Mouse (Mus musculus): ENCODE data around the gene Gphb5. TPM values are rescaled to one million over a fixed set of nuclear protein-coding genes. Genes with fewer than 3 reads are reported as not detected.

Gphb5 gene
- total and polyA plus RNA-seq, 2 experiments from 2014 or later: not detected

DNA sequence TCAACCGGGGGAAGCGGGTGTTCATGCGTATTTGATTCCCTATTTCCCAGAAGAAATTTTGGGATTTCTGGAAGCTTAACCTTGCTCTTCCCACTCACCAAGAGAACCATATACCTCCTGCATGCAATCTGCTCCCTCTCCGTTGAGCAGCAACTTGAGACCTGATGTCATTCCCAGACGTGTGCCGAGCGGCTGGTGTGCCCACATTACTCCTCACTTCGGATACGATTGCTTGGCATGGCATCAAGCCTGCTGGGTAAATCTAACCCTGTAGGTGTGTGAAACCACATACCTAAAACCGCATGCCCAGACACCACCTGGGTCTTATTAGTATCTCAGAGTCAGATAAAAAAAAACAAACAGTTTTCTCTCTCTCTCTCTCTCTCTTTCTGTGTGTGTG, 42.1 kb downstream of the Gphb5 start:
- ATAC-seq (ENCODE audit: low FRiP score): no peak
- 90% methylated on average over 10 of the region's 10 CpGs for WGBS

GRCm38 (mm10) chr12:75369418-75369851, 47.1 kb downstream of the Gphb5 start:
- TF ChIP-seq CTCF (IDR thresholded peaks at IDR 0.05): no peak
- Histone ChIP-seq H3K4me3 (ENCODE audit: low read depth, low read length) (no peak overlapping the region), H3K27ac (ENCODE audit: low read depth, low read length) (no peak overlapping the region), H3K27me3 (ENCODE audit: insufficient read depth, low read length) (no peaks in the 10 kb centered on the region), H3K9me3 (ENCODE audit: low read length) (no peaks in the 10 kb centered on the region), H3K4me1 (ENCODE audit: insufficient read depth, low read length) (no peaks in the 10 kb centered on the region), H3K9ac (replicated peaks; ENCODE audit: low read length, poor library complexity, severe bottlenecking) (no peak overlapping the region), H3K36me3 (ENCODE audit: insufficient read depth, low read length) (no peaks in the 10 kb centered on the region), H3K4me2 (ENCODE audit: low read depth, low read length, poor library complexity, severe bottlenecking) (no peak overlapping the region)
- DNase-seq (ENCODE audit: low spot score): no peak
- ATAC-seq (ENCODE audit: low FRiP score): no peak
- 80% methylated on average over 2 of the region's 2 CpGs for WGBS

More for the DNA sequence above, 42.1 kb downstream of the Gphb5 start:
- no peak for DNase-seq (ENCODE audit: low spot score)
- H3K4me3 ChIP-seq (ENCODE audit: low read depth, low read length): no peak overlapping the region
- no peaks in the 10 kb centered on the region for H3K27me3 ChIP-seq (ENCODE audit: insufficient read depth, low read length)
- no peak overlapping the region for H3K27ac ChIP-seq (ENCODE audit: low read depth, low read length)
- H3K9me3 ChIP-seq (ENCODE audit: low read length): no peaks in the 10 kb centered on the region
- no peak overlapping the region for H3K4me2 ChIP-seq (ENCODE audit: low read depth, low read length, poor library complexity, severe bottlenecking)
- no peak for TF ChIP-seq CTCF (IDR thresholded peaks at IDR 0.05)
- H3K36me3 ChIP-seq (ENCODE audit: insufficient read depth, low read length): no peaks in the 10 kb centered on the region
- no peaks in the 10 kb centered on the region for H3K4me1 ChIP-seq (ENCODE audit: insufficient read depth, low read length)
- H3K9ac ChIP-seq (replicated peaks; ENCODE audit: low read length, poor library complexity, severe bottlenecking): no peak overlapping the region

DNA sequence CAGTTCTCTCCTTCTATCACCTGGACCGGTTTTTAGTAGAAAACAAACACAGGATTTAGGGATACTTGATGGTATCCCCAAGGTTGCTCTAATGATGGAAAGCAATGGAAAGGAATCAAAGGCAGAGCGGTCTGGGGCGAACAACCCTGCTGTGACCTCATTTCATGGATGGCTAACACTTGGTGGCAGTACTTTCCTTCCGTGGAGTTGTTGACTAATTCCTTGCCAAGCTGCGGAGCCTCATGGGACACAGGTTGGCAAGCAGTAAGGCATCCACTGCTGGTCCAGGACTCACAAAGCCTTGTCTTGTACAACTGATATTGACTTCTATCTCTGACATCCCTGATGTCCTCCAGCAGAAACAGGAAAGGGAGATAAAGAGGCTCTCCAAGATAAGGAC, 48.1 kb downstream of the Gphb5 start:
- 58% methylated on average over 5 of the region's 5 CpGs for WGBS
- Histone ChIP-seq H3K36me3 (ENCODE audit: insufficient read depth, low read length) (no peaks in the 10 kb centered on the region), H3K4me3 (ENCODE audit: low read depth, low read length) (no peak overlapping the region), H3K27me3 (ENCODE audit: insufficient read depth, low read length) (no peaks in the 10 kb centered on the region), H3K4me2 (ENCODE audit: low read depth, low read length, poor library complexity, severe bottlenecking) (no peak overlapping the region), H3K9ac (replicated peaks; ENCODE audit: low read length, poor library complexity, severe bottlenecking) (no peak overlapping the region), H3K9me3 (ENCODE audit: low read length) (no peaks in the 10 kb centered on the region), H3K4me1 (ENCODE audit: insufficient read depth, low read length) (no peaks in the 10 kb centered on the region), H3K27ac (ENCODE audit: low read depth, low read length) (no peak overlapping the region)
- TF ChIP-seq CTCF (IDR thresholded peaks at IDR 0.05): no peak
- DNase-seq (ENCODE audit: low spot score) (peak; percentile 71), ATAC-seq (ENCODE audit: low FRiP score) (no peak)

DNA sequence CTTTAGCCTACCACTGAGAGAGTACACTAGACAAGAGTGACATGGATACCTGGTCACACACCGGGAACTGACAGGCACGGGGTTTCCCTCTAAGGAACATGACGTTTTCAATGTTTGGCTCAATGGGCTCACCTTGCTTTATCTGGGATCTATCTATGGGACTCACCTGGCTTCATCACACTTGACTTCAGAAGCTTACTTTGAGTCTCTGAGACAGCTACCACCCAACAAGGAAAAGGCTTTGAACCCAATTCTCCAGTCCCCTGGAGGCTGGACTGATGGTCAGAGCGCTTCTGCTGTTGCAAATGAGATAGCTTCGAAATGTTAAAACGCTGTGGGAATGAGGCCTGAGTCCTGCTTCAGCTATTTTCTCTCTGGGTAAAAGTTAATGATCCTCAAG, 49.2 kb downstream of the Gphb5 start:
- DNase-seq (ENCODE audit: low spot score) (no peak), ATAC-seq (ENCODE audit: low FRiP score) (no peak)
- WGBS: 93% methylated on average over 6 of the region's 6 CpGs

DNA sequence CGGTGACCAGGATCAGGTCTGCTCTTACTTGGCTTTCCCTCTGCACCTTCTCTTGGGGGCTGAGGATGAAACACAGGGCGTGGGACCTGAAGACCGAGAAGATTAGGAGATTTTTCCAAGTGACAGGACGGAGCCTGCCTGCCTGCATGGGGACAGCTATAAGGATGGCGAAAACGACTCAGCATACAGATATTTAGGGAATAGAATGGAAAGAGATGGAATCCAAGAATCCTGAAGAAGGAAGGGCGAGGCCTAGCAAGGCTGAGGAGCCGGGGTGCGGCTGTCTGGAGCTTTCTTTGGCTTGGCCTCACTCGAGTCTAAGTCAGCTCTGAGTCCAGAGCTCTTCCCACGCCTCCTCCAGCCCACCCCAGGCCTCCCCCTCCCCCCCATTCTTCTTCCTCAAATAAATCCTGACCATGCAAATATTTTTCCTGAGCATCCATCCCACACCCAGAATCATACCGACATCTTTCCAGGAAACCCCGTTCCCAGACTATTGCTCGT, 50.9 kb downstream of the Gphb5 start:
- DNase-seq (ENCODE audit: low spot score): no peak

More for the DNA sequence above, 49.2 kb downstream of the Gphb5 start:
- Histone ChIP-seq H3K9me3 (ENCODE audit: low read length) (no peaks in the 10 kb centered on the region), H3K4me3 (ENCODE audit: low read depth, low read length) (no peak overlapping the region), H3K36me3 (ENCODE audit: insufficient read depth, low read length) (no peaks in the 10 kb centered on the region), H3K4me1 (ENCODE audit: insufficient read depth, low read length) (no peaks in the 10 kb centered on the region), H3K27ac (ENCODE audit: low read depth, low read length) (no peak overlapping the region), H3K9ac (replicated peaks; ENCODE audit: low read length, poor library complexity, severe bottlenecking) (no peak overlapping the region), H3K4me2 (ENCODE audit: low read depth, low read length, poor library complexity, severe bottlenecking) (no peak overlapping the region), H3K27me3 (ENCODE audit: insufficient read depth, low read length) (no peaks in the 10 kb centered on the region)
- no peak for TF ChIP-seq CTCF (IDR thresholded peaks at IDR 0.05)

GRCm38 (mm10) chr12:75364416-75364815, 52.2 kb downstream of the Gphb5 start:
- ATAC-seq (ENCODE audit: low FRiP score) (no peak), DNase-seq (ENCODE audit: low spot score) (no peak)
- Histone ChIP-seq H3K9me3 (ENCODE audit: low read length) (no peaks in the 10 kb centered on the region), H3K27me3 (ENCODE audit: insufficient read depth, low read length) (no peaks in the 10 kb centered on the region), H3K36me3 (ENCODE audit: insufficient read depth, low read length) (no peaks in the 10 kb centered on the region), H3K4me1 (ENCODE audit: insufficient read depth, low read length) (no peaks in the 10 kb centered on the region), H3K4me2 (ENCODE audit: low read depth, low read length, poor library complexity, severe bottlenecking) (no peak overlapping the region), H3K9ac (replicated peaks; ENCODE audit: low read length, poor library complexity, severe bottlenecking) (no peak overlapping the region), H3K4me3 (ENCODE audit: low read depth, low read length) (no peak overlapping the region), H3K27ac (ENCODE audit: low read depth, low read length) (no peak overlapping the region)
- WGBS: 97% methylated on average over 4 of the region's 4 CpGs
- no peak for TF ChIP-seq CTCF (IDR thresholded peaks at IDR 0.05)

More for the DNA sequence above, 50.9 kb downstream of the Gphb5 start:
- no peaks in the 10 kb centered on the region for H3K27me3 ChIP-seq (ENCODE audit: insufficient read depth, low read length)
- no peak overlapping the region for H3K4me2 ChIP-seq (ENCODE audit: low read depth, low read length, poor library complexity, severe bottlenecking)
- no peaks in the 10 kb centered on the region for H3K9me3 ChIP-seq (ENCODE audit: low read length)
- no peak for ATAC-seq (ENCODE audit: low FRiP score)
- H3K27ac ChIP-seq (ENCODE audit: low read depth, low read length): no peak overlapping the region
- no peaks in the 10 kb centered on the region for H3K36me3 ChIP-seq (ENCODE audit: insufficient read depth, low read length)
- 82% methylated on average over 14 of the region's 14 CpGs for WGBS
- no peak overlapping the region for H3K4me3 ChIP-seq (ENCODE audit: low read depth, low read length)
- H3K9ac ChIP-seq (replicated peaks; ENCODE audit: low read length, poor library complexity, severe bottlenecking): no peak overlapping the region
- no peaks in the 10 kb centered on the region for H3K4me1 ChIP-seq (ENCODE audit: insufficient read depth, low read length)
- TF ChIP-seq CTCF (IDR thresholded peaks at IDR 0.05): no peak

Data from midbrain, postnatal 0 days (tissue).